Mouse (Mus musculus): ENCODE data around the gene Pm20d1. TPM values are rescaled to one million over a fixed set of nuclear protein-coding genes. Genes with fewer than 3 reads are reported as not detected.
A peak's percentile ranks its signal among the peaks of the same experiment; 100 is the strongest.

Pm20d1 gene
- polyA plus RNA-seq, 1 experiment: 0.35 TPM

DNA sequence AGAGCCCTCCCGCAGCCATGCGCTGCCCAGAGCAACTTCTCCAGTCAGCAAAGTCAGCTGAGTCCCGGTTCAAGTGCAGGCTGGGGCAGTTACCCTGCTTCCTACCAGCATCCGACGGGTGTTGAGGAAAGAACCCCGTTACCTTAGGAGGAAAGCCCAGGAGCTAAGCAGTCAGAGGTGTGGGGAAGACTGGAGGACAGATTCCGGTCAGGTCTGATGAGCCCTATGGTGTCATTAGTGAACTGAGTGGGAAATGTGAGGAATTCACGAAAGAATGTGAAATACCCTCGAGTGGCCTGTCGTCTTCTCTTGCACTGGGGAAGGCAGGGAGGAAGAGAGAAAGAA is 70.7 kb downstream of the Pm20d1 start:
- Histone ChIP-seq H3K4me3 (replicated peaks; ENCODE audit: control insufficient read depth, low read depth, low read length) (peak overlapping the region; percentile 71), H3K4me1 (ENCODE audit: control insufficient read depth, insufficient read depth, low read length) (peaks cover 2% of the 10 kb centered on the region), H3K27ac (ENCODE audit: control insufficient read depth, insufficient read depth, low read depth, low read length, poor library complexity) (peak overlapping the region; percentile 68)
- TF ChIP-seq POLR2A (IDR thresholded peaks at IDR 0.05; ENCODE audit: borderline replicate concordance, control insufficient read depth, low read depth, low read length) (no peak), CTCF (IDR thresholded peaks at IDR 0.05; ENCODE audit: control insufficient read depth, insufficient read depth, low read length) (no peak)
- 8% methylated on average over 10 of the region's 10 CpGs for WGBS

DNA sequence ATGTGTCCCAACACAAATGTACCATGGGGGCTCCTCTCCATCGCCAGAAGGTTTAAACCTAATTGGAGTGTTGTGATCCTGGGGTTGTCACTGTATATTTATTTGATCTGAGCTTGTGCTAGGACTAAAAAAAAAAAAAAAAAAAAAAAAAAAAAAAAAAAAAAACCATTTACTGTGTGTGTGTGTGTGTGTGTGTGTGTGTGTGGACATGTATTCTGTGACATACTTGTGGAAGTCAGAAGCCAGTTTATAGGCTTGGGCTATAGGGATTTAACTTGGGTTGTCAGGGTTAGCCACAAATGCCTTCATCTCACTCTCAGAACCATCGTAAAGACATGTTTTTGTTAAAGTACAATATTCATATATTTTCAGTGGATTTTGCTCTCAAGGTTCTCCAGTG is 72.4 kb downstream of the Pm20d1 start:
- Histone ChIP-seq H3K27ac (ENCODE audit: control insufficient read depth, insufficient read depth, low read depth, low read length, poor library complexity) (no peak overlapping the region), H3K4me3 (replicated peaks; ENCODE audit: control insufficient read depth, low read depth, low read length) (no peak overlapping the region), H3K4me1 (ENCODE audit: control insufficient read depth, insufficient read depth, low read length) (peaks cover 2% of the 10 kb centered on the region)
- WGBS: 89% methylated on average over 2 of the region's 2 CpGs
- TF ChIP-seq CTCF (IDR thresholded peaks at IDR 0.05; ENCODE audit: control insufficient read depth, insufficient read depth, low read length) (no peak), POLR2A (IDR thresholded peaks at IDR 0.05; ENCODE audit: borderline replicate concordance, control insufficient read depth, low read depth, low read length) (no peak)

Other genes with a start within 250 kb of the Pm20d1 start
- not detected in 2 replicates for gene Avpr1b, start 198.1 kb upstream of the Pm20d1 start, polyA plus RNA-seq (2011; ENCODE audit: insufficient read depth, insufficient read length, low replicate concordance, missing spikeins)
- gene Ctse, start 159.1 kb upstream of the Pm20d1 start, polyA plus RNA-seq (2011; ENCODE audit: insufficient read depth, insufficient read length, low replicate concordance, missing spikeins): 118 and 261 TPM in 2 replicates
- 6.5 and 7.2 TPM in 2 replicates for gene Rab7b, start 108.7 kb upstream of the Pm20d1 start, polyA plus RNA-seq (2011; ENCODE audit: insufficient read depth, insufficient read length, low replicate concordance, missing spikeins)
- gene Slc26a9, start 53.4 kb upstream of the Pm20d1 start, polyA plus RNA-seq (2011; ENCODE audit: insufficient read depth, insufficient read length, low replicate concordance, missing spikeins): 4.0 TPM in 1 of 2 replicates, not detected in the other
- 1.4 and 2.2 TPM in 2 replicates for gene Slc41a1, start 30.1 kb downstream of the Pm20d1 start, polyA plus RNA-seq (2011; ENCODE audit: insufficient read depth, insufficient read length, low replicate concordance, missing spikeins)
- gene Rab29, start 69.8 kb downstream of the Pm20d1 start, polyA plus RNA-seq (2011; ENCODE audit: insufficient read depth, insufficient read length, low replicate concordance, missing spikeins): 14.6 and 15.7 TPM in 2 replicates
- gene Nucks1, start 113.2 kb downstream of the Pm20d1 start, polyA plus RNA-seq (2011; ENCODE audit: insufficient read depth, insufficient read length, low replicate concordance, missing spikeins): 78.2 and 86.6 TPM in 2 replicates
- gene Slc45a3, start 165.6 kb downstream of the Pm20d1 start, polyA plus RNA-seq (2011; ENCODE audit: insufficient read depth, insufficient read length, low replicate concordance, missing spikeins): 1.5 and 1.7 TPM in 2 replicates
- gene Elk4, start 210.2 kb downstream of the Pm20d1 start, polyA plus RNA-seq (2011; ENCODE audit: insufficient read depth, insufficient read length, low replicate concordance, missing spikeins): 73.2 and 91.1 TPM in 2 replicates